Comparison of ENCODE assay signal across 29 mouse cellular contexts in the genomic region with DNA sequence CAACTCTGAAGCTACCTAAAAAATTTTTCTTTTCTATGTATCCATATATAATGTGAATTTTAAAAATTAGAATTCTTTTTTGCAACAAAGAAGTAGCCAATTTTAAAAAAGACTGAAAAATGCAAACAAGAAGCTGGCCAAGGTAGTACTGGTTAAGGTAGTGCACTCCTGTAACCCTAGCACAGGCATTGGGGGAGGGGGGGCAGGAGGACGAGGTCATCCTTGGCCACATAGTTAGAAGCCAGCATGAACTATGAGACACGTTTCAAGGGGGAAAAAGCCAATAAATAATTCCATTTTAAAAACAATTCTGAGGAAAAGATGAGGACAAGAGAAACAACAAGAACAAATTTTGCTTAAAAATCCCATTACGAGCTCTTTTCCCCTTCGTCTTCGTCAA. TPM values are rescaled to one million over a fixed set of nuclear protein-coding genes. Genes with fewer than 3 reads are reported as not detected.
"Had no signal": no experiment of that assay in that cellular context is flagged by ENCODE, and none has a peak within 500 bp of the region (broad histone marks: within the 10 kb centered on the region; RNA-seq: fewer than 3 reads in every experiment).

No protein-coding gene starts in this region.

- H3K4me1 ChIP-seq: embryonic facial prominence, embryonic 12.5 days; embryonic facial prominence, embryonic 13.5 days; embryonic facial prominence, embryonic 15.5 days had no signal

- DNase-seq: cerebellum, adult 8-10 months; cerebellum, adult 9-10 months; cerebellum, adult 9-11 months; cerebellum, postnatal 10 days; cerebellum, postnatal 14 days; cerebellum, postnatal 25 days; cerebellum, postnatal 36 days; embryo, embryonic 11 days; forebrain, postnatal 0 days; gastrocnemius, adult 2 months; gastrocnemius, postnatal 10 days; gastrocnemius, postnatal 14 days; gastrocnemius, postnatal 25 days; gastrocnemius, postnatal 36 days; heart, adult 18-20 months; heart, adult 2 months had no signal

- H3K4me3 ChIP-seq: embryonic facial prominence, embryonic 10.5 days; embryonic facial prominence, embryonic 12.5 days; embryonic facial prominence, embryonic 13.5 days; embryonic facial prominence, embryonic 15.5 days; erythroblast, embryonic 14.5 days; forebrain, embryonic 10.5 days; forebrain, embryonic 12.5 days; forebrain, embryonic 13.5 days; forebrain, embryonic 15.5 days; gastrocnemius, adult 2 months; heart, adult 2 months had no signal

- ATAC-seq: forebrain, embryonic 13.5 days; forebrain, embryonic 14.5 days; forebrain, embryonic 15.5 days; forebrain, embryonic 16.5 days; forebrain, postnatal 0 days had no signal

- H3K9ac ChIP-seq: embryonic facial prominence, embryonic 12.5 days; embryonic facial prominence, embryonic 13.5 days; embryonic facial prominence, embryonic 15.5 days; forebrain, embryonic 12.5 days; forebrain, embryonic 13.5 days; forebrain, embryonic 15.5 days; forebrain, postnatal 0 days had no signal

- H3K27me3 ChIP-seq: embryonic facial prominence, embryonic 12.5 days; embryonic facial prominence, embryonic 13.5 days; embryonic facial prominence, embryonic 15.5 days; forebrain, embryonic 12.5 days; forebrain, embryonic 13.5 days; forebrain, embryonic 15.5 days had no signal

- H3K4me2 ChIP-seq: embryonic facial prominence, embryonic 12.5 days; embryonic facial prominence, embryonic 13.5 days; embryonic facial prominence, embryonic 15.5 days; forebrain, embryonic 12.5 days; forebrain, embryonic 13.5 days; forebrain, embryonic 15.5 days had no signal

- H3K9me3 ChIP-seq: embryonic facial prominence, embryonic 10.5 days; embryonic facial prominence, embryonic 12.5 days; embryonic facial prominence, embryonic 15.5 days; forebrain, embryonic 12.5 days; forebrain, embryonic 13.5 days; forebrain, embryonic 15.5 days had no signal

- H3K27ac ChIP-seq: embryonic facial prominence, embryonic 10.5 days; embryonic facial prominence, embryonic 12.5 days; embryonic facial prominence, embryonic 13.5 days; embryonic facial prominence, embryonic 15.5 days; forebrain, embryonic 10.5 days; forebrain, embryonic 12.5 days; forebrain, embryonic 13.5 days; forebrain, embryonic 15.5 days; gastrocnemius, adult 2 months; heart, adult 2 months had no signal

RNA-seq across cellular contexts. Expression of a gene that starts 33.7 kb away (rescaled TPM):
- total RNA-seq: common myeloid progenitor, adult 5-6 weeks; granulocyte monocyte progenitor cell, adult 5-6 weeks had no signal
